Mouse (Mus musculus) adrenal gland, postnatal 10 days (tissue): ENCODE data around the gene Abl2. TPM values are rescaled to one million over a fixed set of nuclear protein-coding genes. Genes with fewer than 3 reads are reported as not detected.
A peak's percentile ranks its signal among the peaks of the same experiment; 100 is the strongest.
"Not testable (repeated sequence)": the region's sequence is repeated elsewhere in the genome, so short reads cannot be mapped to it uniquely, and the experiment has no call there.

Source experiments
- DNase-seq: peaks from one replicate; pipeline ENCODE4 v3.0.0; 2021; ENCODE audit warnings: mixed read lengths
- long read RNA-seq, 2 experiments: library from polyadenylated mRNA; stranded (forward); transcript quantifications; one replicate each; pipeline ENCODE4 v2.0.0; 2021
- total RNA-seq, 2 experiments: library from RNA; stranded (reverse); gene quantifications; 2 replicates each; pipeline ENCODE4 v1.2.3; 2021

Abl2 gene
- 10 to 100 TPM; 18.9 to 19.9 TPM for total RNA-seq
- long read RNA-seq, experiment 1, partial matches to known transcripts: 0 of 7 reads
- long read RNA-seq, experiment 1, other reads (novel, unspliced or antisense): 7 of 7 reads
- long read RNA-seq, experiment 2, partial matches to known transcripts: 0 of 3 reads
- long read RNA-seq, experiment 2, other reads (novel, unspliced or antisense): 3 of 3 reads

DNA sequence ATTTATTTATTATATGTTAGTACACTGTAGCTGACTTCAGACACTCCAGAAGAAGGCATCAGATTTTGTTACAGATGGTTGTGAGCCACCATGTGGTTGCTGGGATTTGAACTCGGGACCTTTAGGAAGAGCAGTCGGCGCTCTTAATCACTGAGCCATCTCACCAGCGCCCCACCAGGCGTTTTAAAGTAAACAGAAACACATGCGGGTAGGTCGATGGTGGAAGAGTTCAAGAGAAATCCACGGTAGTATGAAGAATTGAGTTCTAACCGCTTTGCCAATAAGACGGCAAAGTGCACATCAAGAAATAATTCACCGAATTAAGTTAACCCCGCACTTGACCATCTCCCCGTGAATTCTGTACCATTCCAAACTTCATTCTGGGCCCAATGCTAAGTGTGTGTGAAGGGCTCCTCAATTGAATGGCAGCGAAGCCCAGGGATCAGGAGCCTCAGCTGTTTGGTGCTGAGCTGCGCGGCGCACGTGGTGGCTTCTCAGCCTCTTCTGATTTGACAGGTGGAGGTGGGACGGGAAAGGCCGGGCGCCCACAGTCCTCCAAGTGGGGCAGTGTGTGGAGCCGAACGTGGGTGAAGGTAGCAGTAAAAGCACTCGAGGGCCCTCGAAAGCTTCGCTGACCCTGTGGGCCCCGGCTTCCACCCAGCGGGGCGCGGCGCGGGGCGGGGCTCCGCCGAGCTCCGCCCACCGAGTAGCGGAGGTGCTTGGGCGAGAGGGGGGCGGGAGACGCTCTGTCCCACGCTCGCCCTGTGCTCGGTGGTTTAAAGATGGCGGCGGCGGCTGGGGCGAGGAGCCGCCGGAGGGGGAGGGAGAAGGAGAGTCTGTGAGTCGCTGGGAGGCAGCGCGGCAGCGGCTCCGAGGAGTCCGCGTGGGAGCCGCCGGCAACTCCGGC, at the start of gene Abl2:
Abl2 (plus strand) TSS at position 763 of the 907 bp plus-strand sequence.
- DNase-seq: peak; percentile 94

DNA sequence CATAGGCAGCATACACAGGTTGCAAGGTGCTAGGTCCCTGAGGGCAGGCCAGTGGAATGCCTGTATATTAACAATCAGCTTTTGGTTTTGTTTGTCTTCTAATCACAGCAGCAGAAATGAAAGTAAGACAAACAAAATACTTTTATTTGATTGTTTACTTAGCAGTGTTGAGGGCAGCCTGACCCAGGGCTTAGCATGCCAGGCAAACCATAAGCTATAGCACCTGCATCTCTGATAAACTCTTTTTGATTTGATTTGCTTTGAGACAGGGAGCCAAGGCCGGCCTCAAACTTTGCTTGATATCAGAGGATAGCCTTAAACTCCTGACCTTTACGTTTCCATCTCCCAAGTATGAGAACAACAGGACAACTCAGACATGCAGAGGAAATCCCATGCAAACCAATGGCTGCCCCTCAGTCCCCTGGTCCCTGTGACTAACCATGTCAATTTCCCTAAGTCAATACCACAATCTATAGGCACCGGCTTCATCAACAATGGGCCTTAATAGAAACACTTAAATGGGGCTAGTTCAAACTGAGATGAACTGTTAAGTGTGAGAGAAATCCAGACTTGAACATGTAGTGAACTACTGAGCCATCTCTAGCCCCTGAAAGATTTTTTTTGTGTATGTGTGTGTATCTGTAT, 38.3 kb upstream of the Abl2 start:
- no peak for DNase-seq

DNA sequence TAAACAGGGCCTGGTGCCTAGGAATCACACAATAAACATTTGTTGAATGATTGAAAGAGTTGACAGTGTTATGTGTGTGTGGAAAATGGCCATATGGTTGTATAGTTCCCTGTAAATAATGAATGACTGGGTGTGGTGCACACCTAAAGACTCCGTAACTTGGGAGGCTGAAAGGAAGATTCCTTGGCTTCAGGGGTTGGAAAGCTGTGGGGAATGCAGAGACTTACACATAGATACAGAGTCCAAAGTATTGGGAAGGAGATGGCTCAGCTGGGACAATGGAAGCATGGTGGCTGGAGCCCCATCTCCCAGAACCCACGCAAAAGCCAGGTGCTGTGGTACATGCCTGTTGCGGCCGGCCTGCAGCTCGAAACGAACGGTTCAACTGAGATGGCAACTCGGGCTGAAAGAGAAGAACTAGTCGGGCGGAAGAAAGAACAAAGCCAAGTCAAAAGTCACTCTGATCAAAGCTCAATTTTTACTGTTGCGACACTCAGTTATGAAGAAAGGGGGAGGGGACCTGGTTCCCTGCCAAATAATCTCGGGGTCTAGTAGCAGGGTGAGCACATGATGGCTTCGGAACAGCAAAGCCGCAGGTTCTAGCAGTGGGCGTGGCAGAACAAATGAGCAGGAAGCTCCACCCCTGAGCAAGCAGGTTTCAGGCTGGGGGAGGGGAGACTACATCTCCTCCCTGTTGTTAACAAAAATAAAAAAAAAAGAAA, 36.6 kb upstream of the Abl2 start:
- DNase-seq: peak; percentile 55

- DNase-seq: not testable (repeated sequence)
Observed at GRCm38 (mm10) chr1:156523842-156524241, 34.7 kb upstream of the Abl2 start, which contains the start of gene Gm10031. Gene Gm10031, plus strand, starts transcription at chr1:156524012.

GRCm38 (mm10) chr1:156532476-156533175, 26.0 kb upstream of the Abl2 start:
- not testable (repeated sequence) for DNase-seq

DNA sequence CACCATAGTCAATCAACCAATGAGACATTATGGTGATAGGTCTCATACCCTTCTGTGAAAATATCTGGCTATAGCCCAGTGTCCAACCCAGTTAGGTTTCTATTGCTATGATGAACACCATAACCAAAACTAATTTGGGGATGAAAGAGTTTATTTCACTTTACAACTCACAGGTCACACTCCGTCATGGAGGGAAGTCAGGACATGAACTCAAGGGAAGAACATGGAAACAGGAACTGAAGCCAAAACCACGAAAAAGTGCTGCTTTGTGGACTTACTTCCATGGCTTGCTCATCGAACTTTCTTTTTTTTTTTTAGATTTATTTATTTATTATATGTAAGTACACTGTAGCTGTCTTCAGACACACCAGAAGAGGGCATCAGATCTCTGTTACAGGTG, 25.1 kb upstream of the Abl2 start:
- DNase-seq: no peak

GRCm38 (mm10) chr1:156533911-156534310, 24.7 kb upstream of the Abl2 start:
- DNase-seq: no peak

DNA sequence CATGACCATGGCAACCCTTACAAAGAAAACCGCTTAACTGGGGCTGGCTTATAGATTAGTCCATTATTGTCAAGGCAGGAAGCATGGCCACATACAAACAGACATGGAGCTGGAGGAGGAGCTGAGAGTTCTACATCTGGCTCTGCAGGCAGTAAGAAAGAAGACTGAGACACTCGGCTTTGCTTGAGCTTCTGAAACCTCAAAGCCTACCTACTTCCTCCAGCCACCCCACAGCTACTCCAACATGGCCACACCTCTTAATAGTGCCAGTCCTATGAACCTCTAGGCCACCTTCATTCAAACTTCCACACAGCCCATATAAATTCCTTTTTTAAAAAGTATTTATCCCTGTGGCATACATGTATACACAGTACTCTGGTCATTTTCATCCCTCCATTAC, 21.6 kb upstream of the Abl2 start:
- DNase-seq: no peak

DNA sequence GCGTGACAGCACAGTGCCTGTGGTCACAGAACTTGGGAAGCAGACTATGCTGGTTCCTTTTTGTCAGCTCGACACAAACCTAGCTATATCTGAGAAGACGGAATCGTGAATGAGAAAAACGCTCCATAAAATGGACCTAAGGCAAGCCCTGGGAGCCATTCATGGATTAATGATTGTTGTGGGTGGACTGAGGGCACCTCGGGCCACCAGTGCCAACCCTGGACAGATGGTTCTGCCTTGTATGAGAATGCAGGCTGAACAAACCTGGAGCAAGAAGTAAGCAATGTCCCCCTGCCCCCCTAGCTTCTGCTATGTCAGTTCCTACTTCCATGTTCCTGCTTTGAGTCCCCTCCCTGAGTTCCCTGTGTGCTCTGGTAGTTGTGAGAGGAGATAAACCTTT, 20.9 kb upstream of the Abl2 start:
- DNase-seq: no peak

DNA sequence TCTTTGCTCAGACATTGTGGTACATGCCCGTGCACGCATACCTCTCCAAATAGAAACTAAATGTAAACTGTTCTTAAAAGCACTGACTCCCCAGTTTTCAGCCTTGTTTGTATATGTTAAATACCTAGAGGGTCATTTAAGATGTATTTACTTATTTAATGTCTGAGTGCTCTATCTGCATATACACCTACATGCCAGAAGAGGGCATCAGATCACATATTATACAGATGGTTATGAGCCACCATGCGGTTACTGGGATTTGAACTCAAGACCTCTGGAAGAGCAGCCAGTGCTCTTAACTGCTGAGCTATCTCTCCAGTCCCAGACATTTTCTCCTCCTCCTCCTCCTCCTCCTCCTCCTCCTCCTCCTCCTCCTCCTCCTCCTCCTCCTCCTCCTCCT, 20.2 kb upstream of the Abl2 start:
- DNase-seq: no peak

DNA sequence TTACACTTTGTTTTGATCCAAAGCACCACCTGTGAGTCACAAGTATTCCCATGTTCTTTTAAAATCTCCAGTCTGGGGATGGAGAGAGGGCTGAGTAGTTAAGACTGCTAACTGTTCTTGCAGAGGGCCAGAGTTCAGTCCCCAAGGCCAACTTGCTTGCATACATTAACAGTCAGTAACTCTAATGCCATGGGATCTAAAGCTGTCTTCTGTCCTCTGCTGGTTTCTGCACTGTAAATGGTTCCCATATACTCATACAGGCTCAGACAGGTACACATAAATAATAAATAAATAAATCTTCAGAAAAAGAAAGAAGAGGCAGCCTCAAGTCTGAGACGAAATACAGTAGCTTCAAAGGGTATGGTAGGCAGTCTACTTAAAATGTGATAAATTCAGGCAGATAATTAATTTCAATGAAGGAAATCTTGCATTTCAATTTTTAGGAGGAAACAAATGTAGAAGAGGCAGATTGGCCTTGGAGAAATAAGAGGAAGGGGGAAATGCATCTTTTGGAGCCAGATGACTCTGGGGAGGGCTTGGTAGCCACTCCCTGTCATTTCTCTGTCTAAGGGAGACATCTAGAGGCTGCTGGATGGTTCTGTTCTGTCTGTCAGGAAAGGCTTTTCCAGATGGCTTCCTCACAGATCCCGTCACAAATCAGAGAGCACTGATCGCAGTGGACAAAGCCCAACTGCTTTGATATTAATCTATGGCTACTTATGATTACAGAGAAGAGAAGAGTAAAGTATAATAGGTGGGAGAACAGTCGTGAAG, 18.6 kb upstream of the Abl2 start:
- peak; percentile 29 for DNase-seq

- DNase-seq: no peak
Observed at GRCm38 (mm10) chr1:156543999-156544398, 14.6 kb upstream of the Abl2 start.

DNA sequence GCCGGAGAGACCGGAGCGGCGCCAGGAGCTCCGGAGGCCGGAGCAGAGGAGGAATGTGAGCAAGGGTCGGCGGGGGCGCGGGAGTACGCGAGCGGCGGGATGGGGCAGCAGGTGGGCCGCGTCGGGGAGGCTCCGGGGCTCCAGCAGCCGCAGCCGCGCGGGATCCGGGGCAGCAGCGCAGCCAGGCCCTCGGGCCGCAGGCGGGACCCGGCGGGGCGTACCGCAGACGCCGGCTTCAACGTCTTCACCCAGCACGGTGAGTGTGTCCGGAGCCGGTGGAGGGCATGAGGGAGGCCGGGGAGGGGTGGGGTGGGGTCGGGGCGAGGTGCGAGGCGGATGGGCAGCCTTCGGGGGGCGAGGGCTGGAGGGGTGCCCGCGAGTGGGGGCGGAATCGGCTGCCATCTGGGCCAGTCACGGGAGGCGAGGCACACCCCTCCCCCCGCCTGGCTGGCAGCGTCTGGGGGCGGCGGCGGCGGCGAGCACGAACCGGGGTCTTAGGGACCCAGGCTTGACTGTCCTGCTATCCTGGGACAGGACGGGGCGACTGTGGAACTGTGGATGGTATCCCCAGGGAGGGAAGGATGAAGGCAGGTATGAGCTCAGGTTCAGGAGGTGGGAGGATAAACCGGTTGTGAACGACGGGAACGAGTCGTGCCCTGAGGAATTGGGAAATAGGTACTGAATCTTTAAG, 509 bp downstream of the Abl2 start:
- peak; percentile 73 for DNase-seq

GRCm38 (mm10) chr1:156559641-156560020, 1.0 kb downstream of the Abl2 start:
- DNase-seq: no peak

DNA sequence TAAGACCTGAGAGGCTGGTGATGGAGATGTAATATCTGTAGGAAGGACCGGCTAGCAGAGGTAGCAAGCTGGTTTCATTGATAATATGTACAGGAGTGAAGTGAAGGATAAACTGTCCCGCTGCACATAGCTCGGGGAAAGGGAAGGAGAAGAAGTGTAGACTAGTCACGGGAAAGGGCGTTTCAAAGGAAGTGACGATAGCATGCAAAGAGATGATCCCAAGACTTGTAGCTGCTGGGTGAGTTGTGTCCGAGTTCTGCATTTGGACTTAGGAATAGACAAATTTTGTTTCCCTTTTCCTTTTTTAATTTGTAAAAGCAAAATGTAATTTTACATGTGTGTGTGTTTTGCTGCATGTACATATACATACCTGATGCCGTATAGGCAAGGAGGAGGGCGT, 1.9 kb downstream of the Abl2 start:
- no peak for DNase-seq

DNA sequence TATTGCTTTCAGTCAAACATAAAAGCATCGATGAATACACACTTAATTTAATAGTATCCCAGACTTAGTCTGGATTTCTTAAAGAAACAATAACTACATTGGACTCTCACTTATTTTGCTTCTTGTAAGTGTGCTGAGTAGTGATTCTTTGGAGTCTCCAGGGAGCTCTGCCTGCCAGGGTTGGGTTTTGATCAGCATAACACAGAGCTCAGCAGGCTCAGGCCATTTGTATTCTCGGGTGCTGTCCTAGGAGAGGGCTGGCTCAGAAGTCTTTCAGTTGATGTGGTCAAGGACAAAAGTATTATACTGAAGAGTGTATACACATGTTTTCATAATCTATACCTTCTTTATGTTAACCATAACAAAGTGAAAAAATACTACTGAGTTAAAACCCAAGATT, 6.7 kb downstream of the Abl2 start:
- DNase-seq: peak; percentile 23

- peak; percentile 34 for DNase-seq
Observed at GRCm38 (mm10) chr1:156566132-156566531, 7.5 kb downstream of the Abl2 start.

DNA sequence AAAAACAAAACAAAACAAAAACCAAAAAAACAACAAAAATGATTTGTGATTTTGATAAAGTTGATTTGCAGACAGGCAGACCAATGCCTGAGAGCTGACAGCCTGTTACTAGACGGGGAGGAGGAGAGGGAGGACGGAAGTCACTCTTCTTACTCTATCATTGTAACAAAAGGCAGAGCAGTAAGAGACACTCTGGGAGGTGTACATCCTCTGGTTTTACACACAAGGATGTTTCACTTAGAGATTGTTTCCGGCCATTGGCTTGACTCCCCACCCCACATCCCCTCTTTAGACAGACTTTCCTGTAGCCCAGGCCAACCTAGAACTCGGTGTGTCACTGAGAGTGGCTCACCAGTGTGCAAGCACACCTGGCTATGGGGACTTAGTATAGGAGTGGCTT, 11.0 kb downstream of the Abl2 start:
- DNase-seq: no peak

- no peak for DNase-seq
Observed at GRCm38 (mm10) chr1:156572952-156573351, 14.4 kb downstream of the Abl2 start.

GRCm38 (mm10) chr1:156581149-156581548, 22.6 kb downstream of the Abl2 start:
- no peak for DNase-seq
